Mouse (Mus musculus): ENCODE results near the gene Ptges2.

DNA sequence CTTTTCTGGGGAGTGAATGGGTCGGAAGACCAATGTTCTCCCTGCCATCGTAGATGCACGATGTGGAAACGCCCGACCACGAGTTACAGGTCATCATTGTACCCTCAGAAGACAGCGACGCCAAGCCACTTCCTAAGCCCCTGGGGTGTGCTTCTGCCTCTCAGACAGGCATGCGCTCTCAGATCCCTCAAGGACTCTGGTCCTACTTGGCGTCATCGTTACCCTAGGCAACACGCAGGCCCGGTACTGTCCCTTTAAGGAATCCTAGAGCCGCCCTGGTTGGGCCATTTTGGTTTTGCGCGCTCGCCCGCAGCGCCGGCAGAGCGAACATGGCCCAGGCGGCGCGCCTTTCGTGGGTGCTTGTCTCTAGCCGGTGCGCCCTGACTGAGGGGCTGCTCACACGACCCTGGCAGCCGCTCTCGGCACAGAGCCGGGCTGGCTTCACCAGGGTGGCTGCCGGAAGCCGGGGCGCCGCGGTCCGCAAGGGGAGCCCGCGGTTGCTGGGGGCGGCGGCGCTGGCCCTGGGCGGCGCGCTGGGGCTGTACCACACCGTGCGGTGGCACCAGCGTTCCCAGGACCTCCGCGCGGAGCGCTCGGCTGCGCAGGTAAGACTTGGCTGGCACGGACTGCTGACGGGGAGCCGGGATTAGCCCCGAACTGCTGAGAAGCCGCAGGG, 388 bp downstream of the Ptges2 start:
- no peak for TF ChIP-seq CTCF (conservative IDR thresholded peaks at IDR 0.05; ENCODE audit: low read length)
- TF ChIP-seq POU5F1 (IDR thresholded peaks at IDR 0.05; ENCODE audit: borderline replicate concordance, low read length): no peak
- TF ChIP-seq NANOG (IDR thresholded peaks at IDR 0.05; ENCODE audit: borderline replicate concordance, low read length): no peak

Data from E14TG2a.4 (cell line).